ENCODE assay signal across 10 mouse cellular contexts in genomic region chr13:57907428-57908265, GRCm38 (mm10). TPM values are rescaled to one million over a fixed set of nuclear protein-coding genes. Genes with fewer than 3 reads are reported as not detected.
DNase-seq lines count a peak whose midpoint lies in the region; ATAC-seq and TF ChIP-seq lines count a peak whose summit lies in the region.
"Had no signal": no experiment of that assay in that cellular context is flagged by ENCODE, and none has a peak within 500 bp of the region (broad histone marks: within the 10 kb centered on the region; RNA-seq: fewer than 3 reads in every experiment).

No protein-coding gene starts in this region.

- H3K4me1 ChIP-seq in kidney, postnatal 0 days (replicated peaks; ENCODE audit: insufficient read depth, low read length) = no peaks in the 10 kb centered on the region
- peaks cover 7% of the 10 kb centered on the region for H3K4me1 ChIP-seq in hindbrain, embryonic 12.5 days
- peaks cover 20% of the 10 kb centered on the region for H3K4me1 ChIP-seq in midbrain, embryonic 15.5 days

- DNase-seq in kidney, postnatal 0 days (ENCODE audit: low spot score) = no peak
- DNase-seq in kidney, adult 9 months = no peak
- peak; percentile 48 for DNase-seq in cerebellum, adult 8-10 months
- no peak for DNase-seq in urinary bladder, postnatal 4 days (ENCODE audit: low spot score in 2 of 2)
- no peak for DNase-seq in frontal cortex, postnatal 14 days (ENCODE audit: low spot score in 2 of 2)
- DNase-seq in adrenal gland, postnatal 4 days (ENCODE audit: low spot score in 2 of 2) = no peak

- peaks cover 16% of the 10 kb centered on the region for H3K27me3 ChIP-seq in kidney, postnatal 0 days (ENCODE audit: insufficient read depth, low read length)
- peaks cover 30% of the 10 kb centered on the region for H3K27me3 ChIP-seq in hindbrain, embryonic 12.5 days
- no peaks in the 10 kb centered on the region; the same call in 1 of the 2 replicates for H3K27me3 ChIP-seq in midbrain, embryonic 15.5 days (replicated peaks)
- H3K27me3 ChIP-seq: Patski had no signal

- H3K4me3 ChIP-seq in kidney, postnatal 0 days (replicated peaks; ENCODE audit: low read depth, low read length) = 0 out of 2 replicates have a peak overlapping the region, but pooled peaks have one; percentile 17
- peak overlapping the region; percentile 56 for H3K4me3 ChIP-seq in hindbrain, embryonic 12.5 days
- peak overlapping the region; percentile 75 for H3K4me3 ChIP-seq in midbrain, embryonic 15.5 days

- ATAC-seq in kidney, postnatal 0 days (replicated peaks; ENCODE audit: low FRiP score, low read depth) = no peak
- ATAC-seq in hindbrain, embryonic 12.5 days (ENCODE audit: low FRiP score) = peak; percentile 81
- ATAC-seq in midbrain, embryonic 15.5 days (replicated peaks) = peak; percentile 81
- ATAC-seq: Patski had no signal

- no peaks in the 10 kb centered on the region for H3K9me3 ChIP-seq in kidney, postnatal 0 days (replicated peaks; ENCODE audit: low read length)
- H3K9me3 ChIP-seq in hindbrain, embryonic 12.5 days (replicated peaks) = no peaks in the 10 kb centered on the region
- H3K9me3 ChIP-seq in midbrain, embryonic 15.5 days = no peaks in the 10 kb centered on the region

- no peak overlapping the region for H3K9ac ChIP-seq in kidney, postnatal 0 days (ENCODE audit: low read depth, low read length)
- H3K9ac ChIP-seq in hindbrain, embryonic 12.5 days = peak overlapping the region; percentile 80
- peak overlapping the region; percentile 80 for H3K9ac ChIP-seq in midbrain, embryonic 15.5 days

- H3K36me3 ChIP-seq in kidney, postnatal 0 days (ENCODE audit: insufficient read depth, low read length) = no peaks in the 10 kb centered on the region
- H3K36me3 ChIP-seq in hindbrain, embryonic 12.5 days = no peaks in the 10 kb centered on the region
- no peaks in the 10 kb centered on the region for H3K36me3 ChIP-seq in midbrain, embryonic 15.5 days (replicated peaks)

- no peak overlapping the region for H3K27ac ChIP-seq in kidney, postnatal 0 days
- H3K27ac ChIP-seq in hindbrain, embryonic 12.5 days = peak overlapping the region; percentile 17; the same call in 1 of the 2 replicates
- peak overlapping the region; percentile 62 for H3K27ac ChIP-seq in midbrain, embryonic 15.5 days

- H3K4me2 ChIP-seq in kidney, postnatal 0 days (ENCODE audit: low read length) = peak overlapping the region; percentile 52
- H3K4me2 ChIP-seq in hindbrain, embryonic 12.5 days (replicated peaks) = peak overlapping the region; percentile 76
- peak overlapping the region; percentile 88 for H3K4me2 ChIP-seq in midbrain, embryonic 15.5 days

- TF ChIP-seq CTCF in kidney, postnatal 0 days (IDR thresholded peaks at IDR 0.05; ENCODE audit: low read depth) = no peak

- 1% methylated on average over 60 of the region's 60 CpGs for WGBS in kidney, postnatal 0 days
- under 1% methylated on average over 60 of the region's 60 CpGs for WGBS in hindbrain, embryonic 12.5 days
- WGBS in midbrain, embryonic 15.5 days = under 1% methylated on average over 60 of the region's 60 CpGs

RNA-seq across cellular contexts. Expression of gene Spock1, which starts 0.5 kb away (rescaled TPM):
- polyA plus RNA-seq in kidney, postnatal 0 days (2015; fragmentation: Nextera tagmentation; extraction: Ambion mirVana) = 0.23 and 0.49 TPM in 2 replicates
- polyA plus RNA-seq in hindbrain, embryonic 12.5 days (2016; fragmentation: Nextera tagmentation; extraction: Ambion mirVana) = 31.2 and 40.6 TPM in 2 replicates
- polyA plus RNA-seq in midbrain, embryonic 15.5 days (2015; fragmentation: Nextera tagmentation; extraction: Ambion mirVana) = 71.0 and 74.2 TPM in 2 replicates
- 10 to 100 TPM; 30.0 to 35.2 TPM for total RNA-seq in adrenal gland, postnatal 4 days (2021)
- total RNA-seq: hematopoietic stem cell, adult 5-6 weeks had no signal
- polyA plus RNA-seq: Patski had no signal

Comparison
In these comparisons a context has a peak if more than half of its experiments do, and no peak if none do; other contexts are left out.
1. H3K4me3 ChIP-seq: peak in every context shown above with its lines; median percentile 75 in midbrain, embryonic 15.5 days; 56 in hindbrain, embryonic 12.5 days; 17 in kidney, postnatal 0 days.
2. RNA of gene Spock1, which starts 0.5 kb away (polyA plus RNA-seq): 71.0 to 74.2 TPM in midbrain, embryonic 15.5 days and 31.2 to 40.6 TPM in hindbrain, embryonic 12.5 days; 0.23 to 0.49 TPM in kidney, postnatal 0 days; every median in the first group is over 10 times any median in the second.
3. Peak in every context shown above with its lines, with median percentiles within 50 percentile points of each other: H3K4me2 ChIP-seq.